Mouse (Mus musculus) frontal cortex, postnatal 36 days (tissue): ENCODE measurements at regions not wholly inside any gene's neighbourhood (a gene's known extent, or its start where the extent isn't known, plus 50 kb on each side); places are given as distances from the start of the nearest gene placed in this dataset.

Source experiments
- DNase-seq, 2 experiments: peaks; one replicate each; pipeline ENCODE4 v3.0.0; 2022; ENCODE audit warnings: low spot score in 2 of 2

GRCm38 (mm10) chr4:70160525-70161224 is 249.6 kb downstream of the Cdk5rap2 start:
- no peak for DNase-seq

DNA sequence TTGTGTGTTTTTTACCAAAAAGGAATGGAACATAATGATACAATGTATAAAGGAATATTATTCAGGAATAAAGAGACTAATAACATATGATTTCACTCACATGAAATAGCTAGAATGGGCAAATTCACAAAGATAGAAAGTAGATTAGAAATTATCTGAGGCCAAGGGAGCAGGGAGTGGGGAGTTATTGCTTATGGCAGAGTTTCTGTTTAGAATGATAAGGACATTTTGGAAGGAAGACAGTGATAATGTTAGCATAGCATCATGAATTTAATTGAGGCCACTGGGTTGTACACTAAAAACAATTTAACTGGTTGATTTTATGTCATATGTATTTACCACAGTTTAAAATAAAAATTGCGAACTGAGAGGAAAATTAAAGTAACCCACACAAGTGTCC is 250.2 kb downstream of the Cdk5rap2 start:
- DNase-seq = no peak

GRCm38 (mm10) chr4:70153179-70153578 is 257.1 kb downstream of the Cdk5rap2 start:
- no peak for DNase-seq

DNA sequence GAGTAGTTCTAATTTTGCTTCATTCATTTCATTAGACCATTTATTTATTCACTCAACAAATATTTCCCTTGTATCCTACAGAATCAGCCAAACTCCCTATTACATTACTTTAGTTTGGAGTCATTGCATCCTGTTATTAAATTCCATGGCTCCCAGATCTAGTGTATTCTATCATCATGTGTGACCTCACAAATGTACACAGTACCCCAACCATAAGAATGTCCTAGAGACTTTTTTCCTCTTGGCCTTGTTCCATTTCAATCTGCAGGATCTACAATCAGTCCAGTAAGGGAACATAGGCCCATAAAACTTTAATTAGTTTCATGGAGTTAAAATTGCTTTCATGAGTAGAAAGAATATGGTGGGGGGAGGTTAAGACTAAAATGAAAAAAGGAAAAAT is 301.2 kb downstream of the Cdk5rap2 start:
- DNase-seq = no peak

DNA sequence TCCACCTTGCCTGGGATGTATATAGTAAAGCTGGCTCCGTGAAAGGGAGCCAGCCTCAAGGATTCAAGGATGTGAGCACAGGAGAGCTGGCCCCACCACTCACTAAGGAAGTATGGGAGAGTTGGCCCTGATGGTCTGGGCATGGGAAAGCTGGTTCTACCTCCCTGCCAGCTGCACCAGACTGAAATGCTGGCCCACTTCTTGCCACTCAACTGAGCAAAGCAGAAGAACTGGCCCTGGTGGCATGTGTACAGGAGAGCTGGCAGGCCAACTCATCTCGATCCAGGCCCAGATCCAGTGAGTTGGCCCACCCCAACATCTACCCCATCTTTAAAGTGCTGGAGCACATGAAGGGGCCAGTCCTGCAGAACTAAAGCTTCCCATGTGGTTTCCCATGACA is 304.5 kb downstream of the Cdk5rap2 start:
- DNase-seq = no peak

DNA sequence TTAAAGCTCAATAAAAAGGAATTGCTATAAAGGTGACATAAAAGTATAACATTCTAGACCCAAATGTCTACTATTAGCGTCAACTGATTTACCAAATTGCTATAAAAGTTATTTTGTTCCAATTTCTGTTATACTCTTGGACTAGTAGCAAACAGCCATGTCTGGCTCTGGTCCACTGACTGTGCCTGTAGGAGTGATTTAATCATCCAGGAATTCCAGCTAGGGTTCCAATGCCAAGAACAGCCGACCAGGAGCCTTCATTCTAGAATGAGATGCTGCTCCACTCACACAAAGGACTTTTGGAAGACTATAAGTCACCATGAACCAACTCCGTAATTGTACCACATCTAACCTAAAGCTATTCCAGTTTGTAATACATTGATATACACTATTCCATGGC is 312.9 kb downstream of the Cdk5rap2 start:
- no peak for DNase-seq

GRCm38 (mm10) chr4:70078206-70078605 is 332.0 kb downstream of the Cdk5rap2 start:
- no peak for DNase-seq

- DNase-seq = no peak
These were observed 347.7 kb downstream of the Cdk5rap2 start for GRCm38 (mm10) chr4:70062516-70062915.

DNA sequence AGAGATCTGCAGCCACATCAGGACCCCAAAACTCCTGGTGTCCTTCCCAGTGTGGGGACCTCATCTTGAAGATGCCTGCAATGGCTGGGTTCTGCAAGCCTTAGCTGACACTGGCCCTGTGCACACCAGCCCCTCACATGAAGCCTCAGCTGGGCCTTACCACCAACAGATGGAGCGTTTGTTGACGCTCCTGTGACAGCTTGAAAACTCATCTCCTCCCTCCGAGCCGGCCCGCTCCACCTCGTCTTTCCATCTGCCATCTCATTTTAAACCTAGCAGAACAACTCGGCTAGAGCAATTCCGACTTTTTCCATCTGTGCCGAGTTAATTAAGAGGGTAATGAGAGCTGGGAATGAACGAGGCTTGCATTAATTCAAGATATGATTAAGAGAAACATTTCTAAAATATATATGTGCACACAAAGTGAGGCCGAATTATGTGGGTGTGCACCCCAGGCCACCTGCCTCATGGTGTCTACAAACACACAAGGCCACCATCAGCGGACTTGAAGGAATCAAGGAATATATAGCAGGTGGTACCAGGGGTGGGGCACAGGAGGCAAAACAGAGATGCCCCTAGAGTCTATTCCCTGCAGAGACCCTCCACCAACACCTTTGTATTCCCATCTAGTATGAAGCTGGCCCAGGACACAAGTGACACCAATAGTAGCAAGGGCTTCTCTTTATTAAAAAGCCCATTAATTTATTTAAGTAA is 351.3 kb downstream of the Cdk5rap2 start:
- DNase-seq = peak; percentile 58 to 76

DNA sequence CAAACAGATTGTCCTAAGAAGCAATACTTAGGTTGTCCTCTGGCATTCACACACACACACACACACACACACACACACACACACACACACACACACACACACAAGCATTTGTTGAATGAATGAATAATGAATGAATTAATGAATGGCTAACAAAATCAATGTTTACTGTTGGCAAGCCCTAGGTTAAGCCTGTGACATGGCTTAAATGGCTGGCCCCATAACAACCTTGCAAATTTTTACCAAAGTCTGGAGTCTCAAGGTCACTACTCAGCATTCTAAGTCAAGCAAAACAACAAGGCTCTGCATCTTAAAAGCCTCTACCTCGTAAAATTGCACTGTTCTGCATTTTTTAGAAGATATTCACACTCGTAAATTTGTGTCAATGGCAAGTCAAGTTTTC is 357.1 kb downstream of the Cdk5rap2 start:
- DNase-seq = no peak

DNA sequence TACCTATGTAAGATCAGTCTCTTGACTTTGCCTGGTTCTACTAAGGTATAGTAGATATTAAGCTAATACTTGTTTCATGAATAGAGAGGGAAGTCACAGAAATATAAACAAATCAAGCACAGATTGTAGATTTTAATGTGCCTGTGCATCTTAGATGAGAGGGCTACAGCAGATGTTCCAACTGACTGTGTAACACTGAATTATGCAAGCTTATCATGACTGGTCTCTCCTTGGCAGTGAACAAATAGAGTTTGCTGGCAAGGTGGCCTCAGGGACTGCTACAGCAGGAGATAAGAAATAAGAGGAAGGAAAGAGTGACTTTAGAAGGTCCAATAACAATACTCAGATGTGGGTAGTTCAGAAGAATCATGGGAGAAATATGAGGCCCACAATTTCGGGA is 372.0 kb downstream of the Cdk5rap2 start:
- peak in 1 of 2 experiments; percentile 37 for DNase-seq

DNA sequence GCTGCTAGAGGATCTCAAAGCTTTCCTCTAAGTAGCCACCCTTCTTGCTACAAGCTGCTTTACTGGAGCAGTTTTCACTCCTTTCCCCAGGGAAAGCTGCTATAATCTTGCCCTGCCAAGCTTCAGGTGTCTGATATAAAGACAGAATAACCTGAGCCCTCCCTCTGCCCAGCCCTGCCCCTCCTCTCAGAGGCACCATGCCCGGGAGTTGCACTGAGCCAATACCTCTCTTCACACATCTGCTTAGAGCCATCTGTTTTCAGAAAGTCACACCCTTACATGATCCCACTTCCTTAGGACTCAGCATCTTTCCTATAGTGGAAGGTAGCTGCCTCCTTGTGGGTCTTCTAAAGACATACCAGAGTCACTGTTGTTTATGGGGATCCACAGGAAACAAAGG is 374.3 kb downstream of the Cdk5rap2 start:
- peak; percentile 20 to 56 for DNase-seq

- DNase-seq = no peak
These were observed 377.7 kb downstream of the Cdk5rap2 start for GRCm38 (mm10) chr4:70032497-70032896.

DNA sequence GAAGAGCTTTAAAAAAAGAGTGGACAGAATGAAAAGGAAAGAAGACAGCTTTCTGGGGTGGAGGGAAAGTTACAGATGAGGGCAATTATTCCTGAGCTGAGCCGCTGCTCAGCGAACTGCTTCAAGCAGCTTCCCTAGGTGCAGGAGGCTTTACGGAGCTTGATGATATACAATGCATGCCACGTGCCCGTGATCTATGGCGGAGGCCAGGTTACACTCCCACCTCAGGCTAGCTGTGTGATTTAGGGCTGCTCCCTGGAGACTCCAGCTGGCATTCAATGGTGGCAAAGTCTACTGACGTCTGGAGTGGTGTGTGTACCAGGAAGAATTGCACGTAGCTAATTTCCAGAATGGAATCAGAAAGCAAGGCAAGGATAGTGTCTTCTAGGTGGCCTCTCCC is 383.4 kb downstream of the Cdk5rap2 start:
- DNase-seq = no peak

DNA sequence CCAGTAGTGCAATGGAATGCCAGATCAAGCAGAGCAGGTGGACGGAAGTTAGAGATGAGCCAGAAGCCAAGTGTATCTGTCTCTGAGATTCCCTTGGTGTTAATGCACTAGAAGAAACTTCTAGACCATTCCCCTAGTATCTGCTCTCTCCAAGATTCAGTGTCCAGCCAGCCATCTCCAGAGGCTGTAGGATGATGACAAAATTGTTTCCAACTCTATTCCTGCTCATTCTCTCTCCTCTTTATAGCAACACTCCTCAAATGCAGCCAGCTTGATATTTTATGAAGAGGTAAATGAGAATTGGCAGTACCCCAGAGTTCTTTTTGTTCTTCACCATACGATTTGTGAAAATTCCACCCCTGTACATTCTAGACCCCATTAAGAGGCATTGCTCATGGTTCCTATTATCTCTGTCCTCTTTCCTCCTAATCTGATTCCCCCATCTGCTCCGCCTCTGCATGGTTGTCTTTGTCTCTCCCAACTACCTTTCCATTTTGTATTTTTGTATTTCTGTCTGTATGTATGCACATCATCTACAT is 385.3 kb downstream of the Cdk5rap2 start:
- peak in 1 of 2 experiments; percentile 13 for DNase-seq

DNA sequence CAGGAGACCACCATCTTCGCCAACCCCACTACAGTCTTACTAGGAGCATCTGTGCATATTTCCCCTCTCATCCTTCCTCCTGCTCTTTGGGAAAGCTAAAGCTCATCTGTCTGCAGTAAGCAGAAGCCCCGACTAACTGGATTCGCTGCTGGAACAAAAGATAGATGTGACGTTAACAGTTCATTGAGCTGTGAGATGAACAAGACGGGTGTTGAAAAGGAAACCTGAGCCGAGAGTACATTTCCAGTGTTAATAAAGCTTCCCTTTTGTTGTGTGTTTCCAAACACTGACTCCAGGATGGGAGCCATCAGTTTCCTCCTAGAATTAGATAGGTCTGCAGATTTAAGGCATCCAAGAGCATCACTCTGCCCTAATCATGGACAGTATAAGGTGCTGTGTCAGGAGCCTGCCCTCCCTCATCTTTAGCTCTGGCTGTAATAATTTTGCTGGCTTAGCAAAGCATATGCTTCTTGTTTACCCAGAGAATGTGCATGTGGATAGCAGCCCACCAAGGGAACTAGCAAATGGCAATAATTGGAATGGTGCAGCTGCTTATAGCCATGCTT is 389.3 kb downstream of the Cdk5rap2 start:
- no peak for DNase-seq

DNA sequence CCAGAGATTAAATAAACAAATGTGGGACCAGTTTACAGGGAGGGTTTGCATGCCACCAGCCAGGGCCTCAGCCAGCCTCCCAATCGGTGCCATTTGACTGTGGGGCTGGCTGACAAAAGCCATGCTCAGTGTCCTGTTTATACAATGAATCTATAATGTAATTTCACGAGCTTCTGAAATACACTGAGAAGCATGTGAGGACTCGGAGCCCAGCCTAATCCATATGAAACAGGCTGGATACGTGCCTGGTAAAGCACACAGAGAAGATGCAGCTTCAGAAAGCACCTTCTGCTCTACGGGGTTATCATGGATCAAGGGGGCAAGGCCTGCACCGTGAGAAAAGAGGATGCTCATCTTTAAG is 398.0 kb downstream of the Cdk5rap2 start:
- no peak for DNase-seq

DNA sequence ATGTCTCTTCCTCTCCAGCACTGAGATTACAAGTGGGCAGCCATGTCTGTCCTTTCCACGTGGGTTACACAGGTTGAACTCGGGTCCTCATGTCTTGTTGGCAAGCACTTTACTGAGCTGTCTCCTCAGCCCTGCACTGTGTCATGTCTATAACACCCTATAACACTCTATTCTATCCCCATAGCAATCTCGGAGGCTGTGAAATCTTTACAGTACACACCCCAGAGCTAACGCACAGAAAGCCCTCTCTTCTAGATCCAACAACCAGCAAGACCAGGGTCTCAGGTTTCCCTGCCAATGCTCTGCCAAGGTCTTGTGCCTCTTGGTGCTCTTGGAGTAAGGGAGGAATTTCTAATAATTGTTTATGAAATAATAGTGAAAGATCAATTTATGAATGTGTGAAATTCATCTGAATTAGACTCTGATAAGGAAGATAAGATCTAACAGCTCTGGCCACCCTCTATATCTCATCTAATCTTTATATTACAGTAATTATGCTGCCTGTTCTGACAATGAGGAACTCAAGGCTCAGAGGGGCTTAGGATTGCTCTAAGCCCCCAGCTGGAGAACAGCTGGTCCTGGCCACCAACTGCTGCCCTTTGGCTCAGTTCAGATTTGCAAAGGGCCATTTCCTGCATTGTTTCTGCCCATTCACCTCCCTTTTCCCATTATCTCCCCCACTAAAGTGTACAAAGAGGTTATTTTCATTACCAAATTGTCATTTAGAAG is 398.6 kb downstream of the Cdk5rap2 start:
- no peak for DNase-seq

DNA sequence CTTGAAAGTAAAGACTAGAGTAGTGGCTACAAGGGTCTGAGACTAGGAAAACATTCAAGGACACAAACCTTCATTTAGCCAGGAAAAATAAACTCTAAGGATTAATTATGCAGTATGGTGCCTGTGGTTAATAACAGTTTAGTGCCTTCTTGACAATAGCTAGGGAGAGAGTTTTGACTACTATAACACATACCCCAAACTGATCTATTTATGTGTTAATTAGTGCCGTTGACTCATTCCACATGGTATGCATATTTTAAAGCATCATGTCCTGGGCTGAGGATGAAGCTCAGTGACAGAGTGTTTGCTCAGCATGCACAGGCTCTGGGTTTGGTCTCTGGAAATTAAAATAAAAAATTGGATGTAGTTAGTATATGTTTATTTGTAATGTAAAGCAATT is 399.8 kb downstream of the Cdk5rap2 start:
- peak in 1 of 2 experiments; percentile 20 for DNase-seq

- DNase-seq = peak in 1 of 2 experiments; percentile 15
These were observed 405.3 kb downstream of the Cdk5rap2 start for GRCm38 (mm10) chr4:70004966-70005365.

DNA sequence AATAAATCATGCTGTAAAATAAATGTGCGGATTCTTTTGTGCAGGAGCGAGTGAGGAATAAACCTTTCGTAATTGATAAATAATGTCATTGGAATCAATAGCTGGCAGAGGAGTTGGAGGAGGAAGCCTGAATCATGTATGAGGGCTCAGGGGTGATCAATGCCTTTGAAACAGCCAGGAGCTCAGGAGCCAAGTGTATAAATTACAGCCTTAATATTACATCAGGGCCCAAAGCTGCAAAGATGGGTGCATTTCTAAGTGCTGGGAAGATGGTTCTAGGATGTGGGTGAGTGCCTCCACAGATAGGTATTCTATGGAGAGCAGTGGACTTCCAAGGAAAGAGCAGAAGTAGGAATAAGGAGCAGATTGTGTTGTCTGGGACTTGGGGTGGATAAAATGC is 417.0 kb downstream of the Cdk5rap2 start:
- DNase-seq = no peak

- DNase-seq = no peak
These were observed 436.0 kb downstream of the Cdk5rap2 start for GRCm38 (mm10) chr4:69974208-69974607.
